Mouse (Mus musculus) forebrain, embryonic 10.5 days (tissue): ENCODE measurements around the gene Tns4. TPM values are rescaled to one million over a fixed set of nuclear protein-coding genes. Genes with fewer than 3 reads are reported as not detected.

ENCODE experiments used
- DNase-seq: peaks from one replicate; pipeline ENCODE4 v3.0.0-alpha.2; 2017; ENCODE audit warnings: low spot score; ENCODE audit errors: extremely low spot score
- H3K27ac ChIP-seq: fragments of 300-500 bp; sonication (generic); 2 replicates; pipeline ENCODE4 v1.5.1; 2016; ENCODE audit warnings: mild to moderate bottlenecking
- H3K27me3 ChIP-seq: fragments of 300-500 bp; sonication (generic); 2 replicates; pipeline ENCODE4 v1.6.1; 2016; ENCODE audit warnings: mild to moderate bottlenecking; ENCODE audit not compliant: poor library complexity, severe bottlenecking
- H3K36me3 ChIP-seq: fragments of 300-500 bp; sonication (generic); replicated peaks from 2 replicates; pipeline ENCODE4 v1.6.1; 2016; ENCODE audit warnings: mild to moderate bottlenecking, moderate library complexity
- H3K4me1 ChIP-seq: fragments of 300-500 bp; sonication (generic); 2 replicates; pipeline ENCODE4 v1.6.1; 2016
- H3K4me3 ChIP-seq: fragments of 300-500 bp; sonication (generic); 2 replicates; pipeline ENCODE4 v1.5.1; 2016; ENCODE audit warnings: mild to moderate bottlenecking, moderate library complexity
- H3K9me3 ChIP-seq: fragments of 300-500 bp; sonication (generic); 2 replicates; pipeline ENCODE4 v1.6.1; 2016; ENCODE audit warnings: mild to moderate bottlenecking, moderate library complexity
- WGBS: fragments of 180-500 bp; shearing (Covaris S2); methylation state at CpG from one replicate; pipeline ENCODE4 v1.1.7; 2016; 5-methylcytosine and 5-hydroxymethylcytosine counted together
- polyA plus RNA-seq: library from polyadenylated mRNA; unstranded; fragments of >200 nt; fragmentation: Nextera tagmentation; extraction: Ambion mirVana; gene quantifications from 2 replicates; pipeline ENCODE4 v1.2.1, GENCODE M21; 2016

The Tns4 gene
- polyA plus RNA-seq, 1 experiment from 2014 or later = 0.81 TPM

DNA sequence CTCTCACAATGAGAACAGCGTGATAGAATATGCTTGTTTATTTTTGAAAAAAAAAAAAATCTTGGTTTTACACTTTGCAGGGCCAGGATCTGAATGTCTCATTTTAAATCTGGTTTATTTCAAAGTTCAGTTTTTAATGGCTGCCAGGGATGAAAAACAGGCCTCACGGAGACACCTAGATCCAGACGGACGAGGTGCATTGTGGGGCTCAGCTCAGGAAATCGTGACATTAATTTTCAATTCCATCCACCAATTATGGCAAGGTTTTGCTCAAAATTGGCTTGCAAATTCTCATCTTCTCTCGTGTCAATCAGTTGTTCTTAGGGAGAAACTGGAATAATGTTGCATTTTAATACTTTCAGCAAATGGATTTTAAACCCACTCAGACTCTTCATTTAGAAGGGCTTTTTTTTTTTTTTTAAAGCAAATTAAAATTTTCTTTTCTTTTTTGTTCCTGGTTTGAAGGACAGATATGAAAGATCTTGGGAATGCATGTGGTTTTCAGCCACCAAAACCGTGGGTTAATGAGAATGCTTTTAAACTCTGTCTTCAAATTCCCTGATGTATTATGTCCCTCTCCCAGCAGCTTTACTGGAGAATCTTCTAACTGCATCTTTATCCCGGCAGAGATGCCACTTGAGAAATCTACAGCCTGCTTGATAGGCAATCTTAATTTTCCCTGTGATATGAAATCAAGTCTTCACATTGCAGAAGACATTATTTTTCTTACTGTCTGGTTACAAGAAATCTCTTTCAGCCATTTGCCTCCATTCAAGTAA lies 8.1 kb upstream of the Tns4 start:
- Histone ChIP-seq H3K4me3 (no peak overlapping the region), H3K4me1 (peaks cover 11% of the 10 kb centered on the region), H3K27ac (no peak overlapping the region), H3K27me3 (no peaks in the 10 kb centered on the region), H3K9me3 (0 out of 2 replicates have a peak, but pooled peaks cover 5% of the 10 kb centered on the region), H3K36me3 (no peaks in the 10 kb centered on the region)
- 87% methylated on average over 8 of the region's 8 CpGs for WGBS
- DNase-seq = no peak

GRCm38 (mm10) chr11:99096417-99096816 lies 7.3 kb upstream of the Tns4 start:
- H3K4me3 ChIP-seq = no peak overlapping the region
- H3K36me3 ChIP-seq = no peaks in the 10 kb centered on the region
- 0 out of 2 replicates have a peak, but pooled peaks cover 5% of the 10 kb centered on the region for H3K9me3 ChIP-seq
- peaks cover 12% of the 10 kb centered on the region for H3K4me1 ChIP-seq
- H3K27ac ChIP-seq = no peak overlapping the region
- DNase-seq = no peak
- H3K27me3 ChIP-seq = no peaks in the 10 kb centered on the region
- WGBS = 84% methylated on average over 4 of the region's 4 CpGs

- H3K4me1 ChIP-seq = peaks cover 12% of the 10 kb centered on the region
- H3K4me3 ChIP-seq = no peak overlapping the region
- no peaks in the 10 kb centered on the region for H3K36me3 ChIP-seq
- DNase-seq = no peak
- no peaks in the 10 kb centered on the region for H3K27me3 ChIP-seq
- no peak overlapping the region for H3K27ac ChIP-seq
- H3K9me3 ChIP-seq = 0 out of 2 replicates have a peak, but pooled peaks cover 5% of the 10 kb centered on the region
- WGBS = 71% methylated on average over 4 of the region's 4 CpGs
Measured at GRCm38 (mm10) chr11:99095759-99096158, 6.7 kb upstream of the Tns4 start.

GRCm38 (mm10) chr11:99094911-99095676 lies 6.0 kb upstream of the Tns4 start:
- Histone ChIP-seq H3K4me3 (no peak overlapping the region), H3K27ac (0 out of 2 replicates have a peak overlapping the region, but pooled peaks have one; percentile 6), H3K9me3 (0 out of 2 replicates have a peak, but pooled peaks cover 5% of the 10 kb centered on the region), H3K36me3 (no peaks in the 10 kb centered on the region), H3K27me3 (no peaks in the 10 kb centered on the region), H3K4me1 (peaks cover 12% of the 10 kb centered on the region)
- no peak for DNase-seq
- 52% methylated on average over 2 of the region's 2 CpGs for WGBS

DNA sequence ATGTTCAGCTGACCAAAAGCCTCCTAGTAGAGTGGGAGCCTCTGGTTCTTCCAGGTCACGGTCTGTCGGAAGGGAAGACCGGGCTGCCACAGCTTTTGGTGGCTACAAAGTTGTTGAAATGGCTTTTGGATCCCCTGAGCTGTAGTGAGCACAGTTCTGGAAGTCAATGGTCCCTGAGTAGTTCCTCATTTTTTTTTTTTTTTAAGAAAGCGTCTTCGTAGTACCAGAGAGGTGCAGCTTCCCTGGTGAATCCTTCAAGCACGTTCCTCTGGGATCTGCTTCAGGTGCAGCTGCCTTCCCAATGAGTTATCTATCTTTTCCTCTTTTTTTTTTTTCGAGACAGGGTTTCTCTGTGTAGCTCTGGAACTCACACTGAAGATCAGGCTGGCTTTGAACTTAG lies 4.6 kb upstream of the Tns4 start:
- 91% methylated on average over 7 of the region's 7 CpGs for WGBS
- H3K4me1 ChIP-seq = peaks cover 15% of the 10 kb centered on the region
- H3K36me3 ChIP-seq = no peaks in the 10 kb centered on the region
- H3K27me3 ChIP-seq = no peaks in the 10 kb centered on the region
- no peak overlapping the region for H3K4me3 ChIP-seq
- DNase-seq = no peak
- no peak overlapping the region for H3K27ac ChIP-seq
- H3K9me3 ChIP-seq = 0 out of 2 replicates have a peak, but pooled peaks cover 5% of the 10 kb centered on the region

DNA sequence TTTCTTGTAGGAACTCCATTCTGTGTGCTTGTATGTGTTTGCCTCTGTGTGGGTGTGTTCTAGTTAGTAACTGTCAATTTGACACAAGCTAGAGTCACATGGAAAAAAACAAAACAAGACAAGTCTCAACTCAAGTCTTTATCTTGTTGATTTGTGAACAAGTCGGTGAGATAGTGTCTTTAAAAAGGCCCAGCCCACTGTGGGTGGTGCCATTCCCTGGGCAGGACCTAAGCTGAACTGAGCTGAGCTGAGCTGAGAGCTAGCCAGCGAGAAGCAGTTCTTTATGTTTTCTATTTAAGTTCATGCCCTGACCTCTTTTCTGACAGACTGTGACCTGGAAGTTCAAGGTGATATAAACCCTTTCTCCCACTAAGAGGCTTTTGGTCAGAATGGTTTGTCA lies 2.6 kb upstream of the Tns4 start:
- 60% methylated on average over 2 of the region's 2 CpGs for WGBS
- Histone ChIP-seq H3K36me3 (no peaks in the 10 kb centered on the region), H3K9me3 (0 out of 2 replicates have a peak, but pooled peaks cover 5% of the 10 kb centered on the region)

DNA sequence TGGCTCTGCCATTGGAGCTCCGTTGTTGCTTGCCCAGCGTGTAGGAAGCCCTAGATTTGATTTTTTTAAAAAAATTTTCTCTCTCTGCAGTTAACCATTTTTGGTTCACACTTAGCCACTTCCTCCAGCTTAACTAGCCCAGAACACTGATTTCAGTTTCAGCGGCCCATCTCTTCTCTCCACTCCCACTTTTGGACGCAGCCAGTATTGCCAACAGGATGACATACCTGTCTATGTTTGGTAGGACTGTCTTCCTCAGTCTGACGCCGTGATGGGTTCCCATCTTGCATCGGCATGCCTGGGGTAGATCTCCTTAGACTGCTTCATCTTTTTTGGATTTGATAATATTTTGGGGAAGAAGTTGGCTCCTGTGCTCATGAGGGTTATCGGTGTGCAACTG lies 1.3 kb upstream of the Tns4 start:
- H3K4me1 ChIP-seq = peaks cover 14% of the 10 kb centered on the region
- H3K27me3 ChIP-seq = no peaks in the 10 kb centered on the region
- no peak overlapping the region for H3K27ac ChIP-seq
- WGBS = 95% methylated on average over 8 of the region's 8 CpGs
- no peak for DNase-seq
- 0 out of 2 replicates have a peak, but pooled peaks cover 5% of the 10 kb centered on the region for H3K9me3 ChIP-seq
- no peaks in the 10 kb centered on the region for H3K36me3 ChIP-seq
- no peak overlapping the region for H3K4me3 ChIP-seq

More for the DNA sequence above, 2.6 kb upstream of the Tns4 start:
- no peak overlapping the region for H3K4me3 ChIP-seq
- peaks cover 19% of the 10 kb centered on the region for H3K4me1 ChIP-seq
- no peaks in the 10 kb centered on the region for H3K27me3 ChIP-seq
- no peak overlapping the region for H3K27ac ChIP-seq
- no peak for DNase-seq

- Histone ChIP-seq H3K27ac (no peak overlapping the region; the same call in 1 of the 2 replicates), H3K27me3 (no peaks in the 10 kb centered on the region), H3K4me3 (no peak overlapping the region), H3K4me1 (peaks cover 10% of the 10 kb centered on the region; the same call in 1 of the 2 replicates), H3K9me3 (no peaks in the 10 kb centered on the region), H3K36me3 (no peaks in the 10 kb centered on the region)
- 63% methylated on average over 2 of the region's 2 CpGs for WGBS
- no peak for DNase-seq
Measured at GRCm38 (mm10) chr11:99088486-99088885, 620 bp downstream of the Tns4 start.

- H3K4me3 ChIP-seq = no peak overlapping the region
- H3K9me3 ChIP-seq = no peaks in the 10 kb centered on the region
- 78% methylated on average over 9 of the region's 9 CpGs for WGBS
- H3K27me3 ChIP-seq = no peaks in the 10 kb centered on the region
- no peaks in the 10 kb centered on the region for H3K36me3 ChIP-seq
- H3K4me1 ChIP-seq = peaks cover 29% of the 10 kb centered on the region
- no peak for DNase-seq
- H3K27ac ChIP-seq = no peak overlapping the region
Measured at GRCm38 (mm10) chr11:99084366-99084765, 4.7 kb downstream of the Tns4 start.

- no peaks in the 10 kb centered on the region for H3K27me3 ChIP-seq
- WGBS = 90% methylated on average over 8 of the region's 8 CpGs
- no peak for DNase-seq
- no peaks in the 10 kb centered on the region for H3K36me3 ChIP-seq
- no peak overlapping the region for H3K27ac ChIP-seq
- H3K4me1 ChIP-seq = peaks cover 30% of the 10 kb centered on the region
- H3K9me3 ChIP-seq = no peaks in the 10 kb centered on the region
- H3K4me3 ChIP-seq = no peak overlapping the region
Measured at GRCm38 (mm10) chr11:99083516-99083915, 5.6 kb downstream of the Tns4 start.

DNA sequence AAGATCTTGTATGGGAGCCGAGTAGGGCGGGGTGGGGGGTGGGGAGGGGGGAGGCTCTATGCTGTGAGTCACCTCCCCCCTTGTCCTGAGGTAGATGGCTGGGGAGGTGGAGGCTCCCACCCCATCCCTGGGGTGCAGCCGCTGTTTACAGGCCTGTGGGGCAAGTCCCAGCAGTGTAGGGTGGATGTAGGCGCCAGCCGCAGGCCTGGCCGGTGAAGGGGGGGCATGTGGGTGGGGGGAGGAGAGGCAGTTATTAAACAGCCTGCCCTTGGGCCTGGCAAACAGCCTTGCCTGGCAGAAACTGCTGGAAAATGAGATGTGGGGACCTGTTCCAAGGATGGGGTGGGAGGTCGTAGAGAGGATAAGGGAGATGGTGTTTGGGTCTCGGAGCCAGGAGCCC lies 7.0 kb downstream of the Tns4 start:
- H3K4me1 ChIP-seq = peaks cover 33% of the 10 kb centered on the region
- no peaks in the 10 kb centered on the region for H3K36me3 ChIP-seq
- 80% methylated on average over 8 of the region's 8 CpGs for WGBS
- peak overlapping the region; percentile 67 for H3K27ac ChIP-seq
- no peaks in the 10 kb centered on the region for H3K27me3 ChIP-seq
- no peaks in the 10 kb centered on the region for H3K9me3 ChIP-seq
- H3K4me3 ChIP-seq = no peak overlapping the region
- DNase-seq = no peak

DNA sequence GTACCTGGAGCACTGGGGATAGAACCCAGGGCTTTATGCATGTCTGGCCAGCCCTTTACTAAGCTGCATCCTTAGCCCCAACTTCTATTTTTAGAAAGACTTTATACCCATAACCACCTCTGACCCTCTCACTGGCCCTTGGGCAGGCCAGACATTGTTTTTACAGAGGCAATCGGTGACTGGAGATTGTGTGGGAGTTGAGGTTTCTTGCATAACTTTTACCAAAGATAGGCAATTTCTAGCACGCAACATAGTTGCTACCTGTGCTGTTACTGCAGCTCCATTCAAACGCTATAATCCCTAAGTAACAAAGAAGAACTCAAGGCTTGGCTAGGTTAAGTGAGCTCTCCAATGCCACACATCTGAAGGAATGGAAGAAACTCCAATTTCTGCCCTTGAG lies 7.5 kb downstream of the Tns4 start:
- Histone ChIP-seq H3K4me3 (no peak overlapping the region), H3K9me3 (no peaks in the 10 kb centered on the region), H3K27me3 (no peaks in the 10 kb centered on the region), H3K4me1 (peaks cover 33% of the 10 kb centered on the region), H3K36me3 (no peaks in the 10 kb centered on the region), H3K27ac (0 out of 2 replicates have a peak overlapping the region, but pooled peaks have one; percentile 67)
- no peak for DNase-seq
- 81% methylated on average over 3 of the region's 3 CpGs for WGBS
